Mouse (Mus musculus): ENCODE data around the gene Frmd8.

DNA sequence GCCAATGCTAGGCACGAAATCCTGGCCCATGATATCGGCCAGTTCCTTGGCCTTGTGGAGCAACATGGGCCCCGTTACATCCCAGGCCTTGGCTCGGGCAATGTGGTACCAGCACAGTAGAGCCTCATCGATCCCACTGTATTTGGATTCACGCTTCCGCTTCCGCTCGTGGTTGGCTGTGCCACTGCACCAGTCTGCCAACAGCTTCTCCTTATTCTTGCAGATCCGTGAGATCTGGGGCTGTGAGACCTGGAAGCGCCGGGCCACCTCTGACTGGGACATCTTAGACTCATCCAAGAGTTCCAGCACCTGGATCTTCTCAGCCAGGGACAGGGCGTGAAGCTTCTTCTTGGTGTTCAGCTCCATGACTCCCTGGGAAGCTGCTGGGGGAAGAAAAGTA, 17.7 kb upstream of the Frmd8 start:
- TF ChIP-seq CTCF (conservative IDR thresholded peaks at IDR 0.05; ENCODE audit: low read length) (no peak), POU5F1 (IDR thresholded peaks at IDR 0.05; ENCODE audit: borderline replicate concordance, low read length) (no peak)
